Mouse (Mus musculus) monocyte, adult 5-6 weeks (primary cell): ENCODE data around the gene Pced1a. TPM values are rescaled to one million over a fixed set of nuclear protein-coding genes. Genes with fewer than 3 reads are reported as not detected.

ENCODE experiments used
- ATAC-seq: fragments of 153-309, 156-312 bp; replicated peaks from 2 replicates; pipeline ENCODE4 v1.8.0; 2017; ENCODE audit warnings: mild to moderate bottlenecking; ENCODE audit not compliant: low TSS enrichment, insufficient number of reproducible peaks, severe bottlenecking, poor library complexity, low FRiP score
- total RNA-seq: library from RNA; stranded (forward); fragments of 200-1000, 200-491, 200-594 nt; gene quantifications from 3 replicates; pipeline ENCODE4 v1.2.3, GENCODE M21; 2017

Pced1a gene
- 20.8 to 40.3 TPM (median 22.5 TPM) in 3 replicates for total RNA-seq

- peak; percentile 85 for ATAC-seq
Measured at GRCm38 (mm10) chr2:130424126-130424853, at the start of gene Pced1a, which contains the start of gene Vps16. Gene Pced1a (minus strand): TSS chr2:130424701. Gene Vps16 (plus strand): TSS chr2:130424339.

GRCm38 (mm10) chr2:130472908-130473510 lies 48.5 kb upstream of the Pced1a start:
- ATAC-seq, result 0 out of 2 replicates have a peak, but pooled peaks have one; percentile 35

GRCm38 (mm10) chr2:130469935-130470334 lies 45.4 kb upstream of the Pced1a start:
- no peak for ATAC-seq

GRCm38 (mm10) chr2:130469366-130469765 lies 44.9 kb upstream of the Pced1a start:
- no peak for ATAC-seq

- ATAC-seq, result no peak
Measured at GRCm38 (mm10) chr2:130466438-130466837, 41.9 kb upstream of the Pced1a start.

- ATAC-seq, result no peak
Measured at GRCm38 (mm10) chr2:130461287-130462071, 37.0 kb upstream of the Pced1a start.

- no peak for ATAC-seq
Measured at GRCm38 (mm10) chr2:130459576-130459975, 35.1 kb upstream of the Pced1a start.

GRCm38 (mm10) chr2:130457871-130458270 lies 33.4 kb upstream of the Pced1a start:
- ATAC-seq, result no peak

GRCm38 (mm10) chr2:130454748-130455370 lies 30.4 kb upstream of the Pced1a start:
- no peak for ATAC-seq

GRCm38 (mm10) chr2:130453421-130453820 lies 28.9 kb upstream of the Pced1a start:
- no peak for ATAC-seq

- ATAC-seq, result no peak
Measured at GRCm38 (mm10) chr2:130452266-130452665, 27.8 kb upstream of the Pced1a start.

GRCm38 (mm10) chr2:130451727-130452090 lies 27.2 kb upstream of the Pced1a start:
- no peak for ATAC-seq

GRCm38 (mm10) chr2:130451086-130451726 lies 26.7 kb upstream of the Pced1a start:
- no peak for ATAC-seq

- ATAC-seq, result peak; percentile 41; the same call in 1 of the 2 replicates
Measured at GRCm38 (mm10) chr2:130450434-130450796, 25.9 kb upstream of the Pced1a start.

- ATAC-seq, result peak; percentile 91
Measured at GRCm38 (mm10) chr2:130449794-130450433, 25.4 kb upstream of the Pced1a start, which contains the start of gene Ptpra. Gene Ptpra (plus strand): TSS chr2:130450278.

GRCm38 (mm10) chr2:130449021-130449793 lies 24.7 kb upstream of the Pced1a start:
- ATAC-seq, result no peak

GRCm38 (mm10) chr2:130448449-130448848 lies 23.9 kb upstream of the Pced1a start:
- ATAC-seq, result no peak
